Mouse (Mus musculus) cerebral cortex, adult 2 months (tissue): ENCODE results near the gene Parp12.

ENCODE experiments used
- WGBS: fragments of 180-500 bp; shearing (Covaris S2); methylation state at CpG from one replicate; pipeline ENCODE4 v1.1.7; 2018; 5-methylcytosine and 5-hydroxymethylcytosine counted together

Gene Parp12

GRCm38 (mm10) chr6:39117584-39118455 lies at the start of gene Parp12:
Gene Parp12 (minus strand): TSS chr6:39118349.
- 2% methylated on average over 100 of the region's 101 CpGs for WGBS

DNA sequence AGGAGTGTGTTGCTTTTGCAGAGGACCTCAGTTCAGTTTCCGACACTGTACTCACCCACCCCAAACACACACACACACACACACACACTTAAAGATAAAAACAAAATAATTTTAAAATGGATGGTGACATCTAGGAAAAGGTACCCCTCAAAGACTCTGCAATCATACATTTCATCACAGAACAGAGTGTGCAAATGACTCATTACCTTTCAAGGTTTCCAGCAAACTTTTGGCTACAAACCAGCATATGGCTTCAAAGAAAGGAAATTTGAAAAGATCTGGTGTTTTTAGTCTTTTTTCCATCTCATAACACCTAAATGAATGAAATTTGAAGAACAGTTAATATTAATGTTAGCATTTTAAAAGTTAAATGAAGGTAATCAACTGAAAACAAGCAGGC lies 46.7 kb upstream of the Parp12 start:
- 88% methylated on average over 1 of the region's 1 CpGs for WGBS

GRCm38 (mm10) chr6:39161975-39162374 lies 43.8 kb upstream of the Parp12 start:
- WGBS = 97% methylated on average over 6 of the region's 6 CpGs

GRCm38 (mm10) chr6:39146041-39146440 lies 27.9 kb upstream of the Parp12 start:
- 50% methylated on average over 6 of the region's 6 CpGs for WGBS

GRCm38 (mm10) chr6:39132556-39132955 lies 14.4 kb upstream of the Parp12 start:
- WGBS = 78% methylated on average over 5 of the region's 5 CpGs

DNA sequence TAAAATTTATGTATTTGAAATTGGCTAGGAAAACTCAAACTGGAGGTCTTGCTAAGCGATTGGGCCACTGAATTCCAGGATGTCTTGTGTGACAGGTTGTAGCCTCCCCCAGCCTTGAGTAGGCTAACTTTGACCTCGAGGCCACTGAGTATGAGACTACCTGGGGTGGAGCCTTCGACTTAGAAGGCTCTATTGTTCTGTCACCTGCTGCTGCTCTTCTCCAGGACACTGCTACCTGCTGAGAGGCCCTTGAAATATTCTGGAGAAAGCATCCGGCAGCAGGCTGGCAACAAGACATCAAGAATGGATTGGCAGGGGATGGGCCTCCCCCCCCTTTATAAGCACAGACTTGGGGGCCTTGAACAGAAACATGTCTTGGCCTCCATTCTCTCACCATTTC lies 13.3 kb upstream of the Parp12 start:
- 42% methylated on average over 4 of the region's 4 CpGs for WGBS

DNA sequence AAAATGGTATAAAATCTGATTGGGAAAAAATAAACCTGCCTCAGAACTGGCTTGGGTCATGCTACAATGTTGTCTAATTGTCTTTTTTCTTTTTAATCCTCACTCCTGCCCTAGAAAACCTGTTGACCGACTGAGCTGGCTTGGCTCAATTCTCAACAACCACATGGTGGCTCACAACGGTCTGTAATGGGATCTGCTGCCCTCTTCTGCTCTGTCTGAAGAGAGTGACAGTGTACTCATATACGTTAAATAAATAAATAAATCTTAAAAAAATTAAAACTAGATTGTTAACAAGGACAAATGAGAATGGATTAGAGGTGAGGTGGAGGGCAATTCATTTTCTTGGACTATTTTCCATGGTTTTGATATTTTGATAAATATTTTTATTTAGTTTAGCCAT lies 2.5 kb upstream of the Parp12 start:
- WGBS = 47% methylated on average over 3 of the region's 3 CpGs

DNA sequence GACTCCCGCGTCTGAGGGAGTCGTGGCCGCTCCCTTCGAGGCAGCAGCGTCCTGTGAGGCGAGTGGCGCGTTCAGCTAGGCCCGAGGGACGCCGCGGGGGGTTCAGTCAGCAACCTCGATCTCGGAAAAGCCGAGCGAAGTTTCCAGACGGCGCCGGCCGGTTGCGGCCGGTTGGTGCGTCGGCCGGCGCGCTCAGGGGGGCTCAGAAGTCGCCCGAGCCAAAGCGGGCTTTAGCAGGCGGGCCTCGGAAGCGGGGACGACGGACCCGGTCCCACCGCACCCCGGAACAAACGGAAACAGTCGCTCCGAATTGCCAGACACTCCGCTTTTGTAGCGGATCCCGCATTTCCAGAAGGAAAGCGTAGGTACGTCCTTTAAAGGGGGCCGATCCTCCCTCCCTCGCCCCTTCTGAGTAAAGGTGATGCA lies 320 bp upstream of the Parp12 start:
- WGBS = 9% methylated on average over 49 of the region's 49 CpGs

DNA sequence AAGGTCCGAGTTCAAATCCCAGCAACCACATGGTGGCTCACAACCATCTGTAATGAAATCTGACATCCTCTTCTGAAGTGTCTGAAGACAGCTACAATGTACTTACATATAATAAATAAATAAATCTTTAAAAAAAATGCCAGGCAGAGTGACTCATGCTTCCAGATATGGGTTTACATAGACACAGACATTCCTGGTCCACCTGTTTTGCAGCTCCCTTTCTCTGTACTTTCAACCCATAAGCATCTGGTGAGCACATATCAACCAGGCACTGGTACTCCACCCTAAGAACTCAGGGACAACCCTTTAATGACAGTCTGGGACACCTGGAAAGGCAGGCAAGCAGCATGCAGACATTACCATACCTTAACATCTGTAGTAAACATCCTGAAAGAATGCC lies 2.7 kb downstream of the Parp12 start:
- WGBS = 95% methylated on average over 1 of the region's 1 CpGs

GRCm38 (mm10) chr6:39113141-39113540 lies 5.0 kb downstream of the Parp12 start:
- WGBS = 88% methylated on average over 3 of the region's 3 CpGs

- 99% methylated on average over 3 of the region's 3 CpGs for WGBS
Observed at GRCm38 (mm10) chr6:39112701-39113100, 5.4 kb downstream of the Parp12 start.

DNA sequence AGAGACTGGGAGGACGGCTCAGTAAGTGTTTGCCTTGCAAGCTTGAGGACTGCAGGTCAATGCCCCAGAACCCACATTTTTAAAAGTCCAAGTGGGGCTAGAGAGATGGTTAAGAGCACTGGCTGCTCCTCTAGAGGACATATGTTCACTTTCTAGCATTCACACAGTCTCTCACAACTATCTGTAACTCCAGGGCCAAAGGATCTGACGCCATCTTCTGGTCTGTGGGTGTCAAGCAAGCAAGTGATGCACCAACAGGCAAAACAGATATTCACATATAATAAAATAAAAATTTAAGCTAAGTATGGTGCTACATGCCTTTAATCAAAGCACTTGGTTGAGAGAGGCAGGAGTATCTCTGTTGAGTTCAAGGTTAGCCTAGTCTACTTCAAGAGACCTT lies 11.3 kb downstream of the Parp12 start:
- WGBS = 78% methylated on average over 2 of the region's 2 CpGs

DNA sequence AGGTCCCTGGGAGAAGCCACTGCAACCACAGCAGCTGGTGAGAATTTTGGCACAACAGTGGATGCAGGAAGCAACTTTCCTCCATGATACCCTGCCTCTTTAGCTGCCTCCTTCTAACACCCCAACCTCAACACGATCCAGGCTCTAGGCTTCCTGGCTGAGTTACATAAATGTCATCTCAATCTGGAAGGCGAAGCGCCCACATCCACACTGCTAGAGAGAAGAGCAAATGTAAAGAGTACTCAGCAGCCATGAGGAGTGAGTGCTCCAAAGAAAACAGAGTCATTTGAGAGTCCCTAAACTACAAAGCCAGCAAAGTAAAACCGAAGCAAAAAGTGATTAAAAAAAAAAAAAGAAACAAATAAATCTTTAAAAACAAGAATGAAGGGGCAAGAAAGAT lies 13.5 kb downstream of the Parp12 start:
- WGBS = 66% methylated on average over 4 of the region's 4 CpGs

- 24% methylated on average over 5 of the region's 5 CpGs for WGBS
Observed at GRCm38 (mm10) chr6:39072664-39073063, 45.5 kb downstream of the Parp12 start.

- WGBS = 24% methylated on average over 12 of the region's 12 CpGs
Observed at GRCm38 (mm10) chr6:39066935-39067578, 51.1 kb downstream of the Parp12 start.

DNA sequence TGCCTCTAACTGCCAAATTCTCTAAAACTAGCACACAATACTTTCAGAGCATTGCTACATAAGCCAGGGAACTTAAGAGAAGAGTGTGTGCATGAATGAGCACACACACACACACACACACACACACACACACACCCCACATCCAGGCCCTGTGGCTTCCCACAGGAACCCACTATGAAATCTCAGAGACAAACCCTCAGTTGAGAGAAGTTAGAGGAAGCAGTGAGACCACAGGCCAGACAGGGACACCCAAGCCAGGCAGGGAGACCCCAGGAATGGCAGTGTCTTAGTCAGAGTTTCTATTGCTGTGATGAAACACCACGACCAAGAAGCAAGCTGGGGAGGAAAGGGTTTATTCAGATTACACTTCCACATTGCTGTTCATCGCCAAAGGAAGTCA lies 54.6 kb downstream of the Parp12 start:
- WGBS = 61% methylated on average over 2 of the region's 2 CpGs

GRCm38 (mm10) chr6:39061180-39061579 lies 57.0 kb downstream of the Parp12 start:
- WGBS = 44% methylated on average over 4 of the region's 4 CpGs

GRCm38 (mm10) chr6:39059547-39060497 lies 58.3 kb downstream of the Parp12 start:
- WGBS = 87% methylated on average over 12 of the region's 12 CpGs

- WGBS = 83% methylated on average over 3 of the region's 3 CpGs
Observed at GRCm38 (mm10) chr6:39058936-39059335, 59.2 kb downstream of the Parp12 start.

DNA sequence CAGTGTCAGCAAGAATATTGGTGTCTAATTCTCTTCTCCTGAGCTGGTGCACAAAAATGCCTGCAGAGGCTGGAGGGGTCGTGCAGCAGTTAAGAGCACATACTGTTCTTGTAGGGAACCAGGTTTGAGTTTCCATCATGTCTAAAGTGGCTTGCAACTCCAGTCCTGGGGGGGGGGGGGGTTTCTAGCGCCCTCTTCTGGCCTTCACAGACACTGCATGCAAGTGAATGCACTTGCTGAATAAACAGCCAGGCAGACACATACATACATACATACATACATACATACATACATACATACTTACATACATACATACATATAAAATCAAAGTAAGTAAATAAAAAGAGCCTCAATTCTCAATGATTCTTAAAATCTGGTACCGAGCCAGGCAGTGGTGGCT lies 59.8 kb downstream of the Parp12 start:
- 64% methylated on average over 3 of the region's 3 CpGs for WGBS

DNA sequence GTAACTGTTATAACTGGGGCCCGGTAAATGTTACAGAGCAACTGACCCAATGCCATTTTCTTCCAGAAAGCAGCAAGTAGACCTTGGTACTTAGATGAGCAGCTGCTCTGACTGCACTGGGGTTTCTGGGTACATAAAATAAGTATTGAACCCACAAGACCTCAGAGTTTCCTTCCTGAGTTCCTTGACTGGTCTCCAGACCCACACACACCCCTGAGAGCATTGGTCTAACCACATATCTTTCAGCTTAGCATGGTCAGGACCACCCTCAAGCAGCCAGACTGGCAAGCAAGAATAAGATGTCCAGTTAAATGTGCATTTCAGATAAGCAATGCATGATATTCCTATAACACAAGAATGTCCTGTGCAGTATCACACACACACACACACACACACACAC lies 61.0 kb downstream of the Parp12 start:
- 90% methylated on average over 1 of the region's 1 CpGs for WGBS

GRCm38 (mm10) chr6:39055831-39056261 lies 62.3 kb downstream of the Parp12 start:
- 33% methylated on average over 7 of the region's 7 CpGs for WGBS
